Mouse (Mus musculus) ES-E14 (cell line): Measurements from ENCODE around the gene Dok5.

ENCODE experiments used
- CHD2 ChIP-seq: IDR thresholded peaks from 2 replicates; pipeline ENCODE4 v1.6.1; 2014; ENCODE audit warnings: mild to moderate bottlenecking, low read depth, low read length, inconsistent platforms
- HCFC1 ChIP-seq: IDR thresholded peaks from 2 replicates; pipeline ENCODE4 v1.6.1; 2012; ENCODE audit warnings: low read length, inconsistent platforms, borderline replicate concordance; ENCODE audit not compliant: insufficient read depth
- MAFK ChIP-seq: IDR thresholded peaks from 2 replicates; pipeline ENCODE4 v1.6.1; 2014; ENCODE audit warnings: mild to moderate bottlenecking, low read depth, low read length, inconsistent platforms; ENCODE audit not compliant: insufficient read depth
- ZC3H11A ChIP-seq: IDR thresholded peaks from 2 replicates; pipeline ENCODE4 v1.6.1; 2012; ENCODE audit warnings: low read depth, mild to moderate bottlenecking, inconsistent platforms, low read length, borderline replicate concordance
- ZNF384 ChIP-seq: IDR thresholded peaks from 2 replicates; pipeline ENCODE4 v1.6.1; 2012; ENCODE audit warnings: low read depth, low read length, inconsistent platforms

GRCm38 (mm10) chr2:170877515-170877914, 145.9 kb downstream of the Dok5 start:
- TF ChIP-seq CHD2 (no peak), MAFK (no peak), ZC3H11A (peak; percentile 35; the same call in 1 of the 2 replicates), ZNF384 (no peak), HCFC1 (no peak)
